Mouse (Mus musculus) midbrain, embryonic 16.5 days (tissue): Measurements from ENCODE around the gene Usp19. TPM values are rescaled to one million over a fixed set of nuclear protein-coding genes. Genes with fewer than 3 reads are reported as not detected.

Source experiments
- ATAC-seq: fragments of 200-750 bp; cut with Nextera tagmentation; 2 replicates; pipeline ENCODE4 v1.8.0; 2017; ENCODE audit warnings: moderate TSS enrichment
- H3K27ac ChIP-seq: fragments of 300-500 bp; sonication (generic); 2 replicates; pipeline ENCODE4 v1.5.1; 2014; ENCODE audit warnings: mild to moderate bottlenecking, low read length, mixed read lengths
- H3K27me3 ChIP-seq: fragments of 300-500 bp; sonication (generic); 2 replicates; pipeline ENCODE4 v1.6.1; 2014; ENCODE audit warnings: low read depth, low read length, mixed read lengths; ENCODE audit not compliant: control insufficient read depth, insufficient read depth
- H3K36me3 ChIP-seq: fragments of 300-500 bp; sonication (generic); 2 replicates; pipeline ENCODE4 v1.6.1; 2014; ENCODE audit warnings: mild to moderate bottlenecking, low read length, moderate library complexity, mixed read lengths; ENCODE audit not compliant: control insufficient read depth, insufficient read depth
- H3K4me1 ChIP-seq: fragments of 300-500 bp; sonication (generic); 2 replicates; pipeline ENCODE4 v1.6.1; 2014; ENCODE audit warnings: mild to moderate bottlenecking, low read length, mixed read lengths; ENCODE audit not compliant: control insufficient read depth, insufficient read depth
- H3K4me2 ChIP-seq: fragments of 300-500 bp; sonication (generic); 2 replicates; pipeline ENCODE4 v1.6.1; 2014; ENCODE audit warnings: mild to moderate bottlenecking, low read length, mixed read lengths
- H3K4me3 ChIP-seq: fragments of 300-500 bp; sonication (generic); 2 replicates; pipeline ENCODE4 v1.5.1; 2014; ENCODE audit warnings: low read depth, mild to moderate bottlenecking, low read length, moderate library complexity, mixed read lengths
- H3K9ac ChIP-seq: fragments of 300-500 bp; sonication (generic); 2 replicates; pipeline ENCODE4 v1.6.1; 2014; ENCODE audit warnings: low read depth, low read length, mixed read lengths
- H3K9me3 ChIP-seq: fragments of 300-500 bp; sonication (generic); replicated peaks from 2 replicates; pipeline ENCODE4 v1.6.1; 2014; ENCODE audit warnings: mild to moderate bottlenecking, low read length, mixed read lengths; ENCODE audit not compliant: control insufficient read depth, poor library complexity, severe bottlenecking
- WGBS: fragments of 180-500 bp; shearing (Covaris S2); extraction: QIAGEN DNeasy Blood & Tissue Kit; methylation state at CpG from one replicate; pipeline ENCODE4 v1.1.7; 2014; 5-methylcytosine and 5-hydroxymethylcytosine counted together
- polyA plus RNA-seq: library from polyadenylated mRNA; unstranded; fragments of >200 nt; fragmentation: Nextera tagmentation; extraction: Ambion mirVana; gene quantifications from 2 replicates; pipeline ENCODE4 v1.2.1, GENCODE M21; 2015

Usp19 gene
- polyA plus RNA-seq, 1 experiment from 2014 or later, result 71.5 TPM

- no peak overlapping the region for H3K4me3 ChIP-seq
- 94% methylated on average over 15 of the region's 15 CpGs for WGBS
- H3K4me1 ChIP-seq, result no peaks in the 10 kb centered on the region
- no peaks in the 10 kb centered on the region for H3K27me3 ChIP-seq
- H3K4me2 ChIP-seq, result no peak overlapping the region
- H3K27ac ChIP-seq, result no peak overlapping the region
- no peak overlapping the region for H3K9ac ChIP-seq
- no peaks in the 10 kb centered on the region for H3K9me3 ChIP-seq
- peaks cover 60% of the 10 kb centered on the region for H3K36me3 ChIP-seq
- ATAC-seq, result no peak
Observed at GRCm38 (mm10) chr9:108499943-108500342, 9.5 kb downstream of the Usp19 start.

- Histone ChIP-seq H3K4me3 (no peak overlapping the region), H3K27ac (no peak overlapping the region; the same call in 1 of the 2 replicates), H3K27me3 (no peaks in the 10 kb centered on the region), H3K4me1 (peaks cover 17% of the 10 kb centered on the region), H3K36me3 (0 out of 2 replicates have a peak, but pooled peaks cover 8% of the 10 kb centered on the region), H3K9me3 (no peaks in the 10 kb centered on the region), H3K9ac (no peak overlapping the region), H3K4me2 (no peak overlapping the region; the same call in 1 of the 2 replicates)
- WGBS, result 84% methylated on average over 7 of the region's 7 CpGs
- ATAC-seq, result no peak
Observed at GRCm38 (mm10) chr9:108506901-108507300, 16.5 kb downstream of the Usp19 start.

GRCm38 (mm10) chr9:108507619-108508434 lies 17.4 kb downstream of the Usp19 start, which contains the start of gene Qars:
TSS of gene Qars (plus strand) at chr9:108507706.
- WGBS, result under 1% methylated on average over 37 of the region's 37 CpGs
- peak within 1 kb of the TSS; percentile 75 for H3K4me3 ChIP-seq
- ATAC-seq, result peak; percentile 96
- H3K9me3 ChIP-seq, result no peaks in the 10 kb centered on the region
- no peaks in the 10 kb centered on the region for H3K27me3 ChIP-seq
- peaks cover 11% of the 10 kb centered on the region; the same call in 1 of the 2 replicates for H3K36me3 ChIP-seq
- peak within 1 kb of the TSS; percentile 89 for H3K4me2 ChIP-seq
- H3K27ac ChIP-seq, result peak within 1 kb of the TSS; percentile 78
- H3K4me1 ChIP-seq, result peaks cover 17% of the 10 kb centered on the region
- H3K9ac ChIP-seq, result peak within 1 kb of the TSS; percentile 70

- H3K36me3 ChIP-seq, result peaks cover 14% of the 10 kb centered on the region; the same call in 1 of the 2 replicates
- H3K9ac ChIP-seq, result no peak overlapping the region
- no peak for ATAC-seq
- H3K9me3 ChIP-seq, result no peaks in the 10 kb centered on the region
- peak overlapping the region; percentile 75; the same call in 1 of the 2 replicates for H3K4me3 ChIP-seq
- H3K27me3 ChIP-seq, result no peaks in the 10 kb centered on the region
- no peak overlapping the region for H3K27ac ChIP-seq
- peak overlapping the region; percentile 89 for H3K4me2 ChIP-seq
- 91% methylated on average over 7 of the region's 7 CpGs for WGBS
- H3K4me1 ChIP-seq, result peaks cover 17% of the 10 kb centered on the region
Observed at GRCm38 (mm10) chr9:108508776-108509175, 18.4 kb downstream of the Usp19 start.

GRCm38 (mm10) chr9:108516380-108517251 lies 26.2 kb downstream of the Usp19 start, which contains the start of gene Qrich1:
TSS of gene Qrich1 (plus strand) at chr9:108516806.
- H3K9me3 ChIP-seq, result no peaks in the 10 kb centered on the region
- H3K27me3 ChIP-seq, result no peaks in the 10 kb centered on the region
- H3K4me2 ChIP-seq, result peak within 1 kb of the TSS; percentile 82
- under 1% methylated on average over 55 of the region's 55 CpGs for WGBS
- H3K27ac ChIP-seq, result peak within 1 kb of the TSS; percentile 95
- peak; percentile 95 for ATAC-seq
- H3K4me3 ChIP-seq, result peak within 1 kb of the TSS; percentile 68
- peak within 1 kb of the TSS; percentile 80 for H3K9ac ChIP-seq
- peaks cover 24% of the 10 kb centered on the region for H3K4me1 ChIP-seq
- peaks cover 17% of the 10 kb centered on the region for H3K36me3 ChIP-seq

- Histone ChIP-seq H3K36me3 (peaks cover 13% of the 10 kb centered on the region), H3K4me3 (peak overlapping the region; percentile 68), H3K9me3 (no peaks in the 10 kb centered on the region), H3K4me1 (peaks cover 27% of the 10 kb centered on the region), H3K27me3 (no peaks in the 10 kb centered on the region), H3K27ac (peak overlapping the region; percentile 95), H3K4me2 (peak overlapping the region; percentile 82), H3K9ac (peak overlapping the region; percentile 80)
- ATAC-seq, result peak; percentile 88
- WGBS, result under 1% methylated on average over 65 of the region's 95 CpGs
Observed at GRCm38 (mm10) chr9:108517253-108517930, 27.0 kb downstream of the Usp19 start.

- Histone ChIP-seq H3K27me3 (no peaks in the 10 kb centered on the region), H3K9ac (peak overlapping the region; percentile 80), H3K4me3 (peak overlapping the region; percentile 68), H3K27ac (peak overlapping the region; percentile 95), H3K36me3 (peaks cover 12% of the 10 kb centered on the region), H3K9me3 (no peaks in the 10 kb centered on the region), H3K4me2 (peak overlapping the region; percentile 82), H3K4me1 (peaks cover 27% of the 10 kb centered on the region)
- WGBS, result 0% methylated on average over 13 of the region's 13 CpGs
- 0 out of 2 replicates have a peak, but pooled peaks have one; percentile 4 for ATAC-seq
Observed at GRCm38 (mm10) chr9:108517931-108518332, 27.5 kb downstream of the Usp19 start.

- no peak overlapping the region for H3K9ac ChIP-seq
- H3K27ac ChIP-seq, result no peak overlapping the region
- H3K4me2 ChIP-seq, result no peak overlapping the region
- H3K27me3 ChIP-seq, result no peaks in the 10 kb centered on the region
- H3K4me3 ChIP-seq, result no peak overlapping the region
- no peak for ATAC-seq
- H3K9me3 ChIP-seq, result no peaks in the 10 kb centered on the region
- H3K4me1 ChIP-seq, result peaks cover 20% of the 10 kb centered on the region
- 89% methylated on average over 2 of the region's 2 CpGs for WGBS
- no peaks in the 10 kb centered on the region for H3K36me3 ChIP-seq
Observed at GRCm38 (mm10) chr9:108521604-108522003, 31.2 kb downstream of the Usp19 start.
